In genomic region chr14:57546557-57547021, GRCm38 (mm10) we compare ENCODE assay signal across 11 mouse cellular contexts. TPM values are rescaled to one million over a fixed set of nuclear protein-coding genes. Genes with fewer than 3 reads are reported as not detected.
DNase-seq lines count a peak whose midpoint lies in the region; ATAC-seq and TF ChIP-seq lines count a peak whose summit lies in the region.
"Had no signal": no experiment of that assay in that cellular context is flagged by ENCODE, and none has a peak within 500 bp of the region (broad histone marks: within the 10 kb centered on the region; RNA-seq: fewer than 3 reads in every experiment).

No protein-coding gene starts in this region.

- TF ChIP-seq EP300 in MEL (IDR thresholded peaks at IDR 0.05; ENCODE audit: low read depth in 1 of 2, low read length in 2 of 2), result no peak
- no peak for TF ChIP-seq EP300 in liver, postnatal 0 days (IDR thresholded peaks at IDR 0.05; ENCODE audit: low read depth)

- no peak overlapping the region for H3K9ac ChIP-seq in kidney, embryonic 15.5 days
- H3K9ac ChIP-seq in MEL (ENCODE audit: control insufficient read depth, low read depth, low read length, poor library complexity, severe bottlenecking), result peak overlapping the region; percentile 40
- no peak overlapping the region for H3K9ac ChIP-seq in liver, postnatal 0 days (replicated peaks)
- H3K9ac ChIP-seq: hindbrain, embryonic 15.5 days had no signal

- H3K27ac ChIP-seq in kidney, embryonic 15.5 days, result no peak overlapping the region
- H3K27ac ChIP-seq in MEL (ENCODE audit: control insufficient read depth, low read depth, low read length), result peak overlapping the region; percentile 21
- no peak overlapping the region for H3K27ac ChIP-seq in liver, postnatal 0 days (ENCODE audit: low read depth)
- H3K27ac ChIP-seq: hindbrain, embryonic 15.5 days had no signal

- H3K36me3 ChIP-seq in kidney, embryonic 15.5 days, result peaks cover 16% of the 10 kb centered on the region
- H3K36me3 ChIP-seq in MEL (ENCODE audit: control insufficient read depth in 1 of 2, insufficient read depth in 2 of 2, low read length in 2 of 2), result peaks cover 0 to 13% of the 10 kb centered on the region in 2 experiments; a peak in 2 of 4 replicates
- no peaks in the 10 kb centered on the region for H3K36me3 ChIP-seq in liver, postnatal 0 days (replicated peaks; ENCODE audit: insufficient read depth, low read length)

- no peaks in the 10 kb centered on the region for H3K79me2 ChIP-seq in MEL (ENCODE audit: control insufficient read depth, insufficient read depth, low read length, poor library complexity)

- TF ChIP-seq POLR2A in MEL (IDR thresholded peaks at IDR 0.05; ENCODE audit: control insufficient read depth in 1 of 2, insufficient read depth in 1 of 2, low read depth in 1 of 2, low read length in 2 of 2, poor library complexity in 1 of 2), result no peak

- TF ChIP-seq CTCF in MEL (IDR thresholded peaks at IDR 0.05 in 2 of 3, conservative IDR thresholded peaks at IDR 0.05 in 1 of 3; ENCODE audit: control insufficient read depth in 1 of 3, insufficient read depth in 1 of 3, low read depth in 2 of 3, low read length in 3 of 3, poor library complexity in 1 of 3, severe bottlenecking in 1 of 3), result no peak
- no peak for TF ChIP-seq CTCF in liver, postnatal 0 days (IDR thresholded peaks at IDR 0.05; ENCODE audit: low read depth)

- 15% methylated on average over 13 of the region's 13 CpGs for WGBS in kidney, embryonic 15.5 days
- 21% methylated on average over 13 of the region's 13 CpGs for WGBS in liver, postnatal 0 days (ENCODE audit: insufficient replicate concordance)

- H3K4me3 ChIP-seq in kidney, embryonic 15.5 days (replicated peaks), result no peak overlapping the region
- H3K4me3 ChIP-seq in MEL (ENCODE audit: control insufficient read depth in 1 of 2, insufficient read depth in 1 of 2, low read depth in 2 of 2, low read length in 2 of 2), result peak overlapping the region; percentile 24 to 63
- no peak overlapping the region for H3K4me3 ChIP-seq in liver, postnatal 0 days (ENCODE audit: low read depth, low read length)
- H3K4me3 ChIP-seq: hindbrain, embryonic 15.5 days had no signal

- peak; percentile 83 for ATAC-seq in kidney, embryonic 15.5 days (replicated peaks; ENCODE audit: low FRiP score)
- peak; percentile 70 for ATAC-seq in liver, postnatal 0 days
- no peak for ATAC-seq in megakaryocyte, adult 5-6 weeks (ENCODE audit: poor library complexity, severe bottlenecking)

- 0 out of 2 replicates have a peak overlapping the region, but pooled peaks have one; percentile 8 for H3K4me2 ChIP-seq in kidney, embryonic 15.5 days
- H3K4me2 ChIP-seq in liver, postnatal 0 days (ENCODE audit: low read depth, low read length), result no peak overlapping the region
- H3K4me2 ChIP-seq: hindbrain, embryonic 15.5 days had no signal

- no peaks in the 10 kb centered on the region for H3K9me3 ChIP-seq in kidney, embryonic 15.5 days (replicated peaks)
- no peaks in the 10 kb centered on the region for H3K9me3 ChIP-seq in MEL (replicated peaks; ENCODE audit: insufficient read depth, low read length)
- H3K9me3 ChIP-seq in liver, postnatal 0 days (ENCODE audit: low read length), result no peaks in the 10 kb centered on the region
- H3K9me3 ChIP-seq: hindbrain, embryonic 15.5 days had no signal

- H3K4me1 ChIP-seq in kidney, embryonic 15.5 days, result peaks cover 12% of the 10 kb centered on the region
- H3K4me1 ChIP-seq in MEL (ENCODE audit: control insufficient read depth in 1 of 2, insufficient read depth in 2 of 2, low read length in 2 of 2), result peaks cover 0 to 24% of the 10 kb centered on the region in 2 experiments; a peak in 2 of 4 replicates
- peaks cover 4% of the 10 kb centered on the region; the same call in 1 of the 2 replicates for H3K4me1 ChIP-seq in liver, postnatal 0 days (ENCODE audit: insufficient read depth)
- H3K4me1 ChIP-seq: hindbrain, embryonic 15.5 days had no signal

- H3K27me3 ChIP-seq in kidney, embryonic 15.5 days, result no peaks in the 10 kb centered on the region
- no peaks in the 10 kb centered on the region for H3K27me3 ChIP-seq in MEL (ENCODE audit: control insufficient read depth in 1 of 2, insufficient read depth in 2 of 2, low read length in 2 of 2)
- H3K27me3 ChIP-seq in liver, postnatal 0 days (ENCODE audit: insufficient read depth, low read length), result no peaks in the 10 kb centered on the region
- H3K27me3 ChIP-seq: hindbrain, embryonic 15.5 days had no signal

- TF ChIP-seq RAD21 in MEL (IDR thresholded peaks at IDR 0.05; ENCODE audit: low read depth, low read length), result no peak

- no peak for DNase-seq in kidney, adult 11 months
- peak; percentile 76 for DNase-seq in MEL (ENCODE audit: low read depth, low spot score)
- peak; percentile 63 for DNase-seq in forelimb bud, embryonic 11.5 days (ENCODE audit: low read depth, low spot score)
- peak; percentile 68 for DNase-seq in liver, postnatal 0 days
- DNase-seq in cerebellum, adult 8-10 months, result no peak
- DNase-seq in layer of hippocampus, adult 9-10 months (ENCODE audit: low spot score), result no peak
- DNase-seq: gastrocnemius, postnatal 36 days had no signal

TF ChIP-seq in MEL, 35 proteins besides CTCF, POLR2A, EP300 and RAD21:
- TF ChIP-seq GABPA (IDR thresholded peaks at IDR 0.05; ENCODE audit: low read depth, low read length) (no peak), TCF12 (IDR thresholded peaks at IDR 0.05; ENCODE audit: low read depth, low read length) (no peak), BHLHE40 (IDR thresholded peaks at IDR 0.05; ENCODE audit: borderline replicate concordance, low read depth, low read length) (no peak), MAZ (IDR thresholded peaks at IDR 0.05; ENCODE audit: low read depth, low read length) (no peak), MAFK (IDR thresholded peaks at IDR 0.05; ENCODE audit: borderline replicate concordance, low read depth, low read length) (no peak), CHD2 (IDR thresholded peaks at IDR 0.05; ENCODE audit: low read length) (no peak), CHD1 (IDR thresholded peaks at IDR 0.05; ENCODE audit: low read depth, low read length) (no peak), MAX (IDR thresholded peaks at IDR 0.05; ENCODE audit: low read length) (no peak), MYB (IDR thresholded peaks at IDR 0.05; ENCODE audit: low read depth, low read length) (no peak), MXI1 (IDR thresholded peaks at IDR 0.05; ENCODE audit: low read depth, low read length) (0 out of 2 replicates have a peak, but pooled peaks have one; percentile 36), MEF2A (IDR thresholded peaks at IDR 0.05; ENCODE audit: extremely low read depth, insufficient replicate concordance, low read depth, low read length, poor library complexity, severe bottlenecking) (no peak), ETS1 (IDR thresholded peaks at IDR 0.05; ENCODE audit: low read depth, low read length) (peak; percentile 30; the same call in 1 of the 2 replicates), MYC (IDR thresholded peaks at IDR 0.05; ENCODE audit: low read depth, low read length) (no peak), ZC3H11A (IDR thresholded peaks at IDR 0.05; ENCODE audit: low read depth, low read length) (no peak), E2F4 (IDR thresholded peaks at IDR 0.05; ENCODE audit: borderline replicate concordance, low read depth, low read length) (no peak), ZMIZ1 (IDR thresholded peaks at IDR 0.05; ENCODE audit: low read depth, low read length) (no peak), JUND (IDR thresholded peaks at IDR 0.05; ENCODE audit: low read depth, low read length) (no peak), SMC3 (IDR thresholded peaks at IDR 0.05; ENCODE audit: low read depth, low read length) (no peak), TBP (IDR thresholded peaks at IDR 0.05; ENCODE audit: low read depth, low read length) (no peak), SIN3A (IDR thresholded peaks at IDR 0.05; ENCODE audit: low read length) (0 out of 2 replicates have a peak, but pooled peaks have one; percentile 26)

RNA-seq across cellular contexts. Expression of gene Il17d, which starts 22.0 kb away (rescaled TPM):
- 2.1 and 2.9 TPM in 2 replicates for polyA plus RNA-seq in kidney, embryonic 15.5 days (2015; fragmentation: Nextera tagmentation; extraction: Ambion mirVana)
- 0.29 and 0.54 TPM in 2 replicates for total RNA-seq in MEL (2012; rRNA removed)
- polyA plus RNA-seq in MEL (2012; ENCODE audit: insufficient read depth in 1 of 2, insufficient read length in 2 of 2, low read depth in 1 of 2, low replicate concordance in 2 of 2, missing spikeins in 1 of 2), result 1 to 10 TPM in 1 of 2 experiments, not detected in 1; 2.2 TPM
- 0.19 and 0.33 TPM in 2 replicates for polyA plus RNA-seq in liver, postnatal 0 days (2015; fragmentation: Nextera tagmentation; extraction: Ambion mirVana)
- total RNA-seq in megakaryocyte, adult 5-6 weeks (2015), result not detected in 2 replicates
- total RNA-seq in megakaryocyte, adult 5-6 weeks (2017), result not detected in 2 replicates
- total RNA-seq: common myeloid progenitor, adult 5-6 weeks had no signal

RNA-seq across cellular contexts. Expression of gene Eef1akmt1, which starts 24.8 kb away (rescaled TPM):
- 82.3 and 89.2 TPM in 2 replicates for polyA plus RNA-seq in kidney, embryonic 15.5 days (2015; fragmentation: Nextera tagmentation; extraction: Ambion mirVana)
- 40.6 and 44.0 TPM in 2 replicates for total RNA-seq in MEL (2012; rRNA removed)
- 10 to 100 TPM in 1 of 2 experiments, not detected in 1; 51.0 TPM for polyA plus RNA-seq in MEL (2012; ENCODE audit: insufficient read depth in 1 of 2, insufficient read length in 2 of 2, low read depth in 1 of 2, low replicate concordance in 2 of 2, missing spikeins in 1 of 2)
- 17.6 and 17.7 TPM in 2 replicates for polyA plus RNA-seq in liver, postnatal 0 days (2015; fragmentation: Nextera tagmentation; extraction: Ambion mirVana)
- 47.8 and 51.2 TPM in 2 replicates for total RNA-seq in megakaryocyte, adult 5-6 weeks (2015)
- 19.4 and 25.6 TPM in 2 replicates for total RNA-seq in megakaryocyte, adult 5-6 weeks (2017)

Comparison
In these comparisons a context has a peak if more than half of its experiments do, and no peak if none do; other contexts are left out.
1. H3K4me3 ChIP-seq: peak in MEL (2 of 2); none in kidney, embryonic 15.5 days (single experiment) and liver, postnatal 0 days (single experiment).
2. DNase-seq: peak in MEL (single experiment), forelimb bud, embryonic 11.5 days (single experiment) and liver, postnatal 0 days (single experiment); none in kidney, adult 11 months (single experiment), cerebellum, adult 8-10 months (single experiment) and layer of hippocampus, adult 9-10 months (single experiment).